Mouse (Mus musculus) cerebellum, adult 2 months (tissue): ENCODE measurements at regions not wholly inside any gene's neighbourhood (a gene's known extent, or its start where the extent isn't known, plus 50 kb on each side); places are given as distances from the start of the nearest gene placed in this dataset.

ENCODE experiments used
- CTCF ChIP-seq: fragments of 200-500 bp; IDR thresholded peaks from 2 replicates; pipeline ENCODE4 v1.5.1; 2011; ENCODE audit warnings: low read depth, mild to moderate bottlenecking, control low read depth, low read length, moderate library complexity, borderline replicate concordance; ENCODE audit not compliant: insufficient read depth
- POLR2A ChIP-seq: fragments of 200-500 bp; IDR thresholded peaks from 2 replicates; pipeline ENCODE4 v1.6.1; 2011; ENCODE audit warnings: low read length, control low read depth, borderline replicate concordance; ENCODE audit not compliant: insufficient read depth

DNA sequence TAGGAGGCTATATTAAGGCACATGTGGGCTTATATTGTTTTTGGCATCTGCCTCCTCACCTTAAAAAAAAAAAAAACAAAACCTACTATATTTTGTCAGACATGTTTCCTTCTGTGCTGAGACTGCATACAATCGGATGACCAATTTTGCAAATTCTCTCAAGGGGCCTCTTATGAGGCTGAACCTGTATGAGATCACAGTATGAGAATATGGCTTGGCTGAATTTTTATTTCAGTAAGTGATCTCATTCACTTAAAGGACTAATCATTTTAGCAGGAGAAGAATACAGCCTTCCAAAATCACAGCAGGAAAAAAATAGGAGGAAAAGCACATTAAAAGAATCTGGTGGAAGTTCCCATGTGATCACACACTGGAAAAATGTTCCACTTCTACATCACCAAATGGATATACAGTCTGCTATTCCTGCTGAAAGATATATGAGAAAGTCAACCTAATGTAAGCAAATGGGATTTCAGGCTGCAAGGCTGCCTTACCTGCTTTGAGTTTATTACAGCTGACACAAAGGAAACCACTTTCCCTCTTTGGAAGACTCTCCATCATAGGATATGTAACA lies 564.3 kb downstream of the Hdgfl1 start:
- TF ChIP-seq POLR2A: no peak
- TF ChIP-seq CTCF: no peak
